Mouse (Mus musculus) intestine, embryonic 14.5 days (tissue): ENCODE data around the gene Capg. TPM values are rescaled to one million over a fixed set of nuclear protein-coding genes. Genes with fewer than 3 reads are reported as not detected.

Source experiments
- ATAC-seq: fragments of 200-750 bp; cut with Nextera tagmentation; replicated peaks from 2 replicates; pipeline ENCODE4 v1.8.0; 2017; ENCODE audit warnings: low read depth, moderate number of reproducible peaks, moderate TSS enrichment, moderate library complexity; ENCODE audit not compliant: low FRiP score, low TSS enrichment
- DNase-seq: peaks from one replicate; pipeline ENCODE4 v3.0.0-alpha.2; 2018; ENCODE audit warnings: low spot score
- H3K27ac ChIP-seq: fragments of 300-500 bp; sonication (generic); 2 replicates; pipeline ENCODE4 v1.5.1; 2014; ENCODE audit warnings: low read depth, mild to moderate bottlenecking, control low read depth
- H3K27me3 ChIP-seq: fragments of 300-500 bp; sonication (generic); replicated peaks from 2 replicates; pipeline ENCODE4 v1.6.1; 2014; ENCODE audit warnings: low read length, control low read depth; ENCODE audit not compliant: control insufficient read depth, insufficient read depth
- H3K36me3 ChIP-seq: fragments of 300-500 bp; sonication (generic); 2 replicates; pipeline ENCODE4 v1.6.1; 2014; ENCODE audit warnings: low read length, control low read depth; ENCODE audit not compliant: control insufficient read depth, insufficient read depth
- H3K4me1 ChIP-seq: fragments of 300-500 bp; sonication (generic); replicated peaks from 2 replicates; pipeline ENCODE4 v1.6.1; 2014; ENCODE audit warnings: low read length, control low read depth, mixed read lengths; ENCODE audit not compliant: control insufficient read depth, insufficient read depth
- H3K4me2 ChIP-seq: fragments of 300-500 bp; sonication (generic); 2 replicates; pipeline ENCODE4 v1.6.1; 2014; ENCODE audit warnings: low read length
- H3K4me3 ChIP-seq: fragments of 300-500 bp; sonication (generic); 2 replicates; pipeline ENCODE4 v1.5.1; 2014; ENCODE audit warnings: low read depth, low read length, control low read depth, mixed read lengths
- H3K9ac ChIP-seq: fragments of 300-500 bp; sonication (generic); 2 replicates; pipeline ENCODE4 v1.6.1; 2014; ENCODE audit warnings: mild to moderate bottlenecking, low read length
- H3K9me3 ChIP-seq: fragments of 300-500 bp; sonication (generic); 2 replicates; pipeline ENCODE4 v1.6.1; 2016; ENCODE audit warnings: low read length, control low read depth; ENCODE audit not compliant: control insufficient read depth
- WGBS: fragments of 180-500 bp; shearing (Covaris S2); extraction: QIAGEN DNeasy Blood & Tissue Kit; methylation state at CpG from one replicate; pipeline ENCODE4 v1.1.7; 2014; 5-methylcytosine and 5-hydroxymethylcytosine counted together
- polyA plus RNA-seq: library from polyadenylated mRNA; unstranded; fragments of >200 nt; fragmentation: Nextera tagmentation; extraction: Ambion mirVana; gene quantifications from 2 replicates; pipeline ENCODE4 v1.2.1, GENCODE M21; 2014

Capg gene
- polyA plus RNA-seq, 1 experiment from 2014 or later = 36.7 TPM

- H3K9me3 ChIP-seq = no peaks in the 10 kb centered on the region
- peak overlapping the region; percentile 90 for H3K27ac ChIP-seq
- H3K4me3 ChIP-seq = peak overlapping the region; percentile 28
- WGBS = 5% methylated on average over 33 of the region's 33 CpGs
- H3K9ac ChIP-seq = peak overlapping the region; percentile 55
- H3K4me1 ChIP-seq = peaks cover 17% of the 10 kb centered on the region
- DNase-seq (peak; percentile 92), ATAC-seq (peak; percentile 84)
- H3K36me3 ChIP-seq = no peaks in the 10 kb centered on the region
- H3K4me2 ChIP-seq = peak overlapping the region; percentile 58
- H3K27me3 ChIP-seq = no peaks in the 10 kb centered on the region
These were observed 31.7 kb upstream of the Capg start for GRCm38 (mm10) chr6:72512386-72513070.

GRCm38 (mm10) chr6:72513071-72513440, 31.1 kb upstream of the Capg start:
- no peak for ATAC-seq
- Histone ChIP-seq H3K27me3 (no peaks in the 10 kb centered on the region), H3K4me3 (no peak overlapping the region), H3K9ac (peak overlapping the region; percentile 55), H3K4me2 (peak overlapping the region; percentile 58), H3K9me3 (no peaks in the 10 kb centered on the region), H3K4me1 (peaks cover 17% of the 10 kb centered on the region), H3K27ac (peak overlapping the region; percentile 90), H3K36me3 (no peaks in the 10 kb centered on the region)
- 54% methylated on average over 7 of the region's 7 CpGs for WGBS
- no peak for DNase-seq

GRCm38 (mm10) chr6:72515644-72516043, 28.5 kb upstream of the Capg start:
- H3K27ac ChIP-seq = no peak overlapping the region
- 94% methylated on average over 6 of the region's 6 CpGs for whole genome bisulfite sequencing
- no peak for ATAC-seq
- H3K4me1 ChIP-seq = peaks cover 29% of the 10 kb centered on the region
- H3K9me3 ChIP-seq = no peaks in the 10 kb centered on the region
- H3K4me2 ChIP-seq = no peak overlapping the region
- H3K4me3 ChIP-seq = no peak overlapping the region
- no peaks in the 10 kb centered on the region for H3K36me3 ChIP-seq
- H3K9ac ChIP-seq = no peak overlapping the region
- DNase-seq = no peak
- H3K27me3 ChIP-seq = no peaks in the 10 kb centered on the region

GRCm38 (mm10) chr6:72518842-72519241, 25.3 kb upstream of the Capg start:
- ATAC-seq = no peak
- Histone ChIP-seq H3K9me3 (no peaks in the 10 kb centered on the region), H3K9ac (no peak overlapping the region), H3K4me3 (no peak overlapping the region), H3K27me3 (no peaks in the 10 kb centered on the region), H3K4me1 (peaks cover 12% of the 10 kb centered on the region), H3K27ac (no peak overlapping the region), H3K36me3 (no peaks in the 10 kb centered on the region), H3K4me2 (no peak overlapping the region)
- no peak for DNase-seq
- WGBS = 73% methylated on average over 1 of the region's 1 CpGs

GRCm38 (mm10) chr6:72519303-72519702, 24.9 kb upstream of the Capg start:
- H3K36me3 ChIP-seq = no peaks in the 10 kb centered on the region
- H3K9me3 ChIP-seq = no peaks in the 10 kb centered on the region
- H3K27me3 ChIP-seq = no peaks in the 10 kb centered on the region
- WGBS = 37% methylated on average over 8 of the region's 8 CpGs
- H3K4me1 ChIP-seq = peaks cover 12% of the 10 kb centered on the region
- no peak overlapping the region for H3K27ac ChIP-seq
- no peak overlapping the region for H3K9ac ChIP-seq
- no peak overlapping the region for H3K4me2 ChIP-seq
- ATAC-seq (no peak), DNase-seq (no peak)
- no peak overlapping the region for H3K4me3 ChIP-seq

- DNase-seq = peak; percentile 61
- peaks cover 12% of the 10 kb centered on the region for H3K4me1 ChIP-seq
- no peak overlapping the region for H3K4me3 ChIP-seq
- no peak overlapping the region for H3K9ac ChIP-seq
- ATAC-seq = peak; percentile 24
- H3K27me3 ChIP-seq = no peaks in the 10 kb centered on the region
- no peaks in the 10 kb centered on the region for H3K36me3 ChIP-seq
- WGBS = 17% methylated on average over 10 of the region's 10 CpGs
- H3K27ac ChIP-seq = peak overlapping the region; percentile 54
- H3K4me2 ChIP-seq = peak overlapping the region; percentile 13
- H3K9me3 ChIP-seq = no peaks in the 10 kb centered on the region
These were observed 24.1 kb upstream of the Capg start for GRCm38 (mm10) chr6:72519892-72520663.

GRCm38 (mm10) chr6:72520904-72521303, 23.3 kb upstream of the Capg start:
- H3K4me1 ChIP-seq = peaks cover 12% of the 10 kb centered on the region
- 95% methylated on average over 5 of the region's 5 CpGs for WGBS
- H3K9ac ChIP-seq = no peak overlapping the region
- no peaks in the 10 kb centered on the region for H3K36me3 ChIP-seq
- no peak overlapping the region for H3K27ac ChIP-seq
- H3K4me2 ChIP-seq = no peak overlapping the region
- no peak for DNase-seq
- no peaks in the 10 kb centered on the region for H3K27me3 ChIP-seq
- no peak for ATAC-seq
- no peak overlapping the region for H3K4me3 ChIP-seq
- H3K9me3 ChIP-seq = no peaks in the 10 kb centered on the region

- H3K4me2 ChIP-seq = no peak within 1 kb of the TSS
- no peak within 1 kb of the TSS; the same call in 1 of the 2 replicates for H3K27ac ChIP-seq
- 82% methylated on average over 5 of the region's 5 CpGs for WGBS
- H3K27me3 ChIP-seq = no peaks in the 10 kb centered on the region
- no peaks in the 10 kb centered on the region for H3K9me3 ChIP-seq
- H3K36me3 ChIP-seq = no peaks in the 10 kb centered on the region
- peaks cover 12% of the 10 kb centered on the region for H3K4me1 ChIP-seq
- no peak within 1 kb of the TSS for H3K4me3 ChIP-seq
- no peak within 1 kb of the TSS for H3K9ac ChIP-seq
- ATAC-seq = no peak
- no peak for DNase-seq
These were observed 22.6 kb upstream of the Capg start, which contains the start of gene Sh2d6 for GRCm38 (mm10) chr6:72521607-72522006. Gene Sh2d6 (minus strand): TSS chr6:72521707.
